Mouse (Mus musculus) heart, embryonic 15.5 days (tissue): Measurements from ENCODE around the gene Slc51a. TPM values are rescaled to one million over a fixed set of nuclear protein-coding genes. Genes with fewer than 3 reads are reported as not detected.
"Not testable (repeated sequence)": the region's sequence is repeated elsewhere in the genome, so short reads cannot be mapped to it uniquely, and the experiment has no call there.

Experiments
- ATAC-seq: fragments of 200-750 bp; cut with Nextera tagmentation; replicated peaks from 2 replicates; pipeline ENCODE4 v1.8.0; 2017; ENCODE audit warnings: low read depth, moderate TSS enrichment; ENCODE audit not compliant: insufficient number of reproducible peaks, insufficient read depth, low FRiP score
- H3K27ac ChIP-seq: fragments of 300-500 bp; sonication (generic); 2 replicates; pipeline ENCODE4 v1.5.1; 2015; ENCODE audit warnings: mild to moderate bottlenecking, inconsistent platforms
- H3K27me3 ChIP-seq: fragments of 300-500 bp; sonication (generic); 2 replicates; pipeline ENCODE4 v1.6.1; 2015; ENCODE audit warnings: inconsistent platforms
- H3K36me3 ChIP-seq: fragments of 300-500 bp; sonication (generic); 2 replicates; pipeline ENCODE4 v1.6.1; 2015; ENCODE audit warnings: mild to moderate bottlenecking, inconsistent platforms
- H3K4me1 ChIP-seq: fragments of 300-500 bp; sonication (generic); replicated peaks from 2 replicates; pipeline ENCODE4 v1.6.1; 2015; ENCODE audit warnings: inconsistent platforms
- H3K4me2 ChIP-seq: fragments of 300-500 bp; sonication (generic); 2 replicates; pipeline ENCODE4 v1.6.1; 2015; ENCODE audit warnings: inconsistent platforms, mild to moderate bottlenecking, moderate library complexity
- H3K4me3 ChIP-seq: fragments of 300-500 bp; sonication (generic); 2 replicates; pipeline ENCODE4 v1.5.1; 2015; ENCODE audit warnings: mild to moderate bottlenecking, inconsistent platforms
- H3K9ac ChIP-seq: fragments of 300-500 bp; sonication (generic); 2 replicates; pipeline ENCODE4 v1.6.1; 2015; ENCODE audit warnings: mild to moderate bottlenecking, inconsistent platforms
- H3K9me3 ChIP-seq: fragments of 300-500 bp; sonication (generic); replicated peaks from 2 replicates; pipeline ENCODE4 v1.6.1; 2016; ENCODE audit warnings: inconsistent platforms
- WGBS: fragments of 180-500 bp; shearing (Covaris S2); methylation state at CpG from one replicate; pipeline ENCODE4 v1.1.7; 2015; ENCODE audit warnings: mixed read lengths; 5-methylcytosine and 5-hydroxymethylcytosine counted together
- polyA plus RNA-seq: library from polyadenylated mRNA; unstranded; fragments of >200 nt; fragmentation: Nextera tagmentation; extraction: Ambion mirVana; gene quantifications from 2 replicates; pipeline ENCODE4 v1.2.1, GENCODE M21; 2015

Gene Slc51a
- polyA plus RNA-seq, 1 experiment from 2014 or later: 0.49 TPM

DNA sequence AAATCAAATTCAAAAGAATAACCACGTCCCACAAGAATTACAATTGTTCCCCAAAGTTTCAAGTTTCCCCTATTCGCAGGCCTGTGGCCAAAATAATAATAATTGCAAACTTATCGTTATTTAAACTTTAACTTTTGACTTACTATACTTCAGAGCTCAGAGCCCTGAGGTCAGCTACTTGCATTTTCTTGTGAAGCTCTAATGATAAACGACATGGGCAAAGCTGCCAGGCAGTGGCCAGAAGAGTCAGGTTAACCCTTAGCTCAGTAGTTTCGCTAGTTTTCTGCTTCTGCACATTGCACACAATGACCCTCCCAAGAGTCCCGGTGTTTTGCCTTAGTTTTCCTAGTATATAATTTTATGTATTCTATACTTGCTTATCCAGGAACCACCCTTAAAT is 6.7 kb upstream of the Slc51a start:
- not testable (repeated sequence) for H3K27ac ChIP-seq, H3K27me3 ChIP-seq, ATAC-seq, H3K4me3 ChIP-seq, H3K4me2 ChIP-seq, H3K9ac ChIP-seq, H3K9me3 ChIP-seq, H3K4me1 ChIP-seq, H3K36me3 ChIP-seq
- 67% methylated on average over 6 of the region's 6 CpGs for WGBS

DNA sequence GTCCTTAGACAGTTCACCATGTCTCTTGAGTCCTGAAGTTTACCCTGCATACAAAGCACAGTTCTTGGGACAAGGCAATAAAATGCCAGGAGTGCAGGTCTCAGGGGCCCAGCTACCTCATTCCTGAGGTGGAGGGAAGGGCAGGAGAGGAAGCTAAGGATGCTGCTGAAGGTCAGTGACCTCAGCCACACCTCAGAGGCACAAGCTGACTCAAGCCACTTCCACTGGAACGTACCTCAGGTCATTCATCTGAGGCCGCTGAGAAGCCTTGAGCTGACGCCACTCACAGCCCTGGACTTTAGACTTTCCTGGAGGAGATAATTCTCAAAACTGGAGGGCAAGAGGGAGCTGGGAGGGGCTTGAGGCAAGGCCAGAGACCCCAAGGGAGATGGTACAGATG is 1.3 kb upstream of the Slc51a start:
- no peak overlapping the region for H3K27ac ChIP-seq
- H3K9me3 ChIP-seq: no peaks in the 10 kb centered on the region
- H3K9ac ChIP-seq: no peak overlapping the region
- H3K4me3 ChIP-seq: no peak overlapping the region
- peaks cover 12% of the 10 kb centered on the region for H3K4me1 ChIP-seq
- ATAC-seq: no peak
- H3K27me3 ChIP-seq: peaks cover 10% of the 10 kb centered on the region
- H3K36me3 ChIP-seq: no peaks in the 10 kb centered on the region
- no peak overlapping the region for H3K4me2 ChIP-seq
- WGBS: 92% methylated on average over 3 of the region's 3 CpGs

DNA sequence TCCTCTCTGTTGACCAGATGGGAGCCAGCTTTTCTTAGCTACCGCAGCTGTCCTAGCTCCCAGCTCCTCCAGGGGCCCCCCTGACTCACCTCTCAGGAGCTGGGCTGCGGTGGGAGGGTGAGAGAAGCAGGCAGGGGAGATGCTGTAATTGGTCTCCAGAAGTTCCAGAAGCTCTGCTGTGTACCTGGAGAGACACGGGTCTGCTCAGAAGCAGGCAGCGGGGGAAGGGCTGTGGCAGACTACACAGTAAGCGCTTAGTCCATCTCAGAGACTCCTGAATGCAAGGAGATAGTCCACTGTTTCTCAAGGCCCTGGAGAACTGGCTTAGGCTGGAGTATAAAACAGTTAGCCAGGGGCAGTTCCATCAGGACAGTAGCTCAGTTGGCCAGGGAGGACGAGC is 1.6 kb downstream of the Slc51a start:
- no peak overlapping the region for H3K4me2 ChIP-seq
- H3K9me3 ChIP-seq: no peaks in the 10 kb centered on the region
- no peak overlapping the region for H3K9ac ChIP-seq
- ATAC-seq: no peak
- no peaks in the 10 kb centered on the region for H3K36me3 ChIP-seq
- H3K27ac ChIP-seq: no peak overlapping the region
- peaks cover 10% of the 10 kb centered on the region for H3K27me3 ChIP-seq
- H3K4me3 ChIP-seq: no peak overlapping the region
- H3K4me1 ChIP-seq: peaks cover 12% of the 10 kb centered on the region
- WGBS: 82% methylated on average over 6 of the region's 6 CpGs

DNA sequence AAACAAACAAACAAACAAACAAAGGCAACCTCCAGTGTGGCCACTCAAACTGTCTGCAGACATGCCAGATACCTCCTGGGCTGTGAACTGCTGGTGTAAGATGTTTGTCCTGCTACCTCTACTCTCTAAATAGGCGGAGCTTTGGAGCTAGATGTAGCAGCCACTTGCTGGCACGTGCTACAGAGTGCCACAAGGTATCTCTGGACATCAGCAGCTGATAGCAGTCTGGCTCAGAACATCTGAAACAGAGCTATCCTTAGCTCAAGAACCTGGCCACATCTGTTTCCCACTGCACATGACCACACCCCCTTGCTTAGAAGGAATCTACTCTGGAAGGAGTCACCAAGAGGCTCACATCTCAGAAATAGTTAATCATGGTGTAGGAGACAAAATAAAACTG is 2.5 kb downstream of the Slc51a start:
- Histone ChIP-seq H3K4me3 (no peak overlapping the region), H3K9ac (no peak overlapping the region), H3K4me1 (peaks cover 12% of the 10 kb centered on the region), H3K27ac (no peak overlapping the region), H3K9me3 (no peaks in the 10 kb centered on the region), H3K36me3 (no peaks in the 10 kb centered on the region), H3K4me2 (no peak overlapping the region), H3K27me3 (peaks cover 10% of the 10 kb centered on the region)
- WGBS: 60% methylated on average over 2 of the region's 2 CpGs
- no peak for ATAC-seq

DNA sequence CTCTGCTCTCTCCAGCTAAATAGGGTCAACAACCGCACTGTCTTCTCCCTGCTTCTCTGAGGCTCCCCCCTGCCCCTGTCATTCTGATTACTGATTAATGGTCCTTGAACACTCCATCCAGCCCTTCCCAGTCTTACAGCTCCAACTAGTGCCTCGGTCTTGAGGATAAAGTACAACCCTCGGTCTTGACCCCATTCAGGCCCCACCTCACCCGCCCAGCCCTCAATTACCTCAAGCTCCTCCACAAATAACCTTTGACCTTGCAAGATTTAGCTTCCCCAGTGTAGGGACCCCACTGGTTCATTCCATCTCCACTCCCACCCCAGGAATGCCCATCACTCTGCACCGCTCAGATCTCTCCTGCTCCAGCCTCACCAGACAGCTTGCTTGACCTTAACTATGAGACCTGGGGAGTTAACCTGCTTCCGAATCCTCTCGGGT is 3.2 kb downstream of the Slc51a start:
- no peak overlapping the region for H3K4me3 ChIP-seq
- H3K27ac ChIP-seq: no peak overlapping the region
- H3K9me3 ChIP-seq: no peaks in the 10 kb centered on the region
- H3K36me3 ChIP-seq: no peaks in the 10 kb centered on the region
- H3K4me1 ChIP-seq: peaks cover 12% of the 10 kb centered on the region
- H3K9ac ChIP-seq: no peak overlapping the region
- H3K27me3 ChIP-seq: peaks cover 10% of the 10 kb centered on the region
- 54% methylated on average over 7 of the region's 7 CpGs for WGBS
- H3K4me2 ChIP-seq: no peak overlapping the region
- ATAC-seq: no peak

DNA sequence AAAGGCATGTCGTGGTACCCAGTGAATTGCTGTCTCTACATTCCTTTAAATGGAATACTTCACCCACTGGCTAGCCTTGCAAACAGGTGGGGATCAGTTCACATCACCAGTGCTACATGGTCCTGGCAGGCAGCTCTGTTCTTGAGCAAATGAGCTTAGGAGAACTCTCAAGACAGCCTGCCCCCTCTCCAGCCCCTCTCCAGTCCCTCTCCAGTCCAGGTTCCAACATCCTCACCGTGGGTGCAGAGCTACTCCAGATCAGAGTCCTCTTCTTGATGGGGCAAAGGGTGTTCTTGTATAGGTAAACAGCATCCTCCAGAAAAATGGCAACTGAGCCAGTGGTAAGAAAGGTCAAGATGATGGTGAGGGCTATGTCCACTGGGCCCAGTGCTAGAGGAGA is 8.3 kb downstream of the Slc51a start:
- H3K4me3 ChIP-seq: no peak overlapping the region
- no peaks in the 10 kb centered on the region for H3K36me3 ChIP-seq
- no peaks in the 10 kb centered on the region for H3K9me3 ChIP-seq
- no peak overlapping the region for H3K27ac ChIP-seq
- peaks cover 12% of the 10 kb centered on the region for H3K4me1 ChIP-seq
- H3K9ac ChIP-seq: no peak overlapping the region
- H3K27me3 ChIP-seq: 0 out of 2 replicates have a peak, but pooled peaks cover 3% of the 10 kb centered on the region
- no peak overlapping the region for H3K4me2 ChIP-seq
- 54% methylated on average over 2 of the region's 2 CpGs for WGBS
- no peak for ATAC-seq

DNA sequence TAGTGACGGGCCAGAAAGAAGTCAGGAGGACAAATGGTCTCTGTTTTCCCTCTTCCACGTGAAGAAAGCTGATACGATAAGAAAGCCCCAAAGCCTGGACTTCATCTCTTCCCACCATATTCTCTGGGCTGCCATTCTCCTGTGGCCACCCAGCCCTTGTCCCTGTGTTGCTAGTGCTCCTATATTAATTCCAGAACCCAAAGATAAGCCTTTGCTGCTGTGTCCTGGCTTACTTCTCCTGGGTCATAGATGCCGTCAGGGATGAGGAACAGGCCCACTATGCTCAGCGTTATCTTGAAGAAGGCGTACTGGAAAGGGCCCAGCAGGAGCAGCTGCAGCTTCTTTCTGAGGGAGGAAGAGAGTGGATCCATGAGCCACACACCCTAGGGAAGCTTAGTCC is 10.4 kb downstream of the Slc51a start:
- Histone ChIP-seq H3K27me3 (0 out of 2 replicates have a peak, but pooled peaks cover 3% of the 10 kb centered on the region), H3K27ac (no peak overlapping the region)

DNA sequence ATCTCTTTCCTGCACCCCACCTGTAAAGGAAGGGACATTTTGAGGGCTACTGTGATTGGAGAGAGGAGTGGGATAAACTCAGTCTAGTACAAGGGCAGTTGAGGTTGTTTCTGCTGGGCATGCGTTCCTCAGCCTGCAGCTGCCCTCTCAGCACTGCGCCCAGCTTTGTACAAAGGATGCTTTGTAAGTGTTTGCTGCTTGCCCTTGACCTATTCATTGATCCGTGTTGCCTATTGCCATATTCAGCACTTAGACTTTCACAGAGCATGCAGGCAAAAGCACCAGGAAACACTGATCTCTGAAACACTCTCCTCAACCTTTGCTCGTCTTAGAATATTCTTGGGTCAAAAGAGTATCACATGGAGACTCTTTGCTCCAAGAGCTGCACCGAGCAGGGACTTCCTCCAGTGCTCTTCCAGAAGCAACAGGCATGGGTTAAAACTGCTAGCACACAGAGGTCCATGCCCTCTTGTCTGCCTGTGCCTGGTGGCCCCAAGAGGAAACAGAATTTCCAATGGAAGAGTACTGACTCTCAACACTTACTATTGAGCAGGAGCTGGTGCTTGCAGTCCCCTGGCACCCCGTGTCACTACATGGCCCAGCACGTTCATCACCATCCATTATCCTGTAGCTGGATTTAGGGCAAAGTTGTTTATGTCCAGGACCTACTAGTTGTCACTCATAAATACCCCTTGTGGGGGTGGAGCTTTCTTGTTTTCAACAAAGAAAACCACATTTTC is 15.2 kb downstream of the Slc51a start:
- Histone ChIP-seq H3K4me1 (peaks cover 8% of the 10 kb centered on the region), H3K36me3 (peaks cover 45% of the 10 kb centered on the region), H3K4me3 (no peak overlapping the region), H3K27ac (no peak overlapping the region), H3K27me3 (no peaks in the 10 kb centered on the region), H3K4me2 (no peak overlapping the region), H3K9ac (no peak overlapping the region), H3K9me3 (no peaks in the 10 kb centered on the region)
- no peak for ATAC-seq
- WGBS: 89% methylated on average over 7 of the region's 7 CpGs

More for the DNA sequence above, 10.4 kb downstream of the Slc51a start:
- no peak overlapping the region for H3K4me3 ChIP-seq
- H3K36me3 ChIP-seq: peaks cover 10% of the 10 kb centered on the region; the same call in 1 of the 2 replicates
- H3K4me2 ChIP-seq: no peak overlapping the region
- WGBS: 32% methylated on average over 6 of the region's 6 CpGs
- H3K9ac ChIP-seq: no peak overlapping the region
- H3K9me3 ChIP-seq: no peaks in the 10 kb centered on the region
- ATAC-seq: peak; percentile 53
- H3K4me1 ChIP-seq: peaks cover 16% of the 10 kb centered on the region

DNA sequence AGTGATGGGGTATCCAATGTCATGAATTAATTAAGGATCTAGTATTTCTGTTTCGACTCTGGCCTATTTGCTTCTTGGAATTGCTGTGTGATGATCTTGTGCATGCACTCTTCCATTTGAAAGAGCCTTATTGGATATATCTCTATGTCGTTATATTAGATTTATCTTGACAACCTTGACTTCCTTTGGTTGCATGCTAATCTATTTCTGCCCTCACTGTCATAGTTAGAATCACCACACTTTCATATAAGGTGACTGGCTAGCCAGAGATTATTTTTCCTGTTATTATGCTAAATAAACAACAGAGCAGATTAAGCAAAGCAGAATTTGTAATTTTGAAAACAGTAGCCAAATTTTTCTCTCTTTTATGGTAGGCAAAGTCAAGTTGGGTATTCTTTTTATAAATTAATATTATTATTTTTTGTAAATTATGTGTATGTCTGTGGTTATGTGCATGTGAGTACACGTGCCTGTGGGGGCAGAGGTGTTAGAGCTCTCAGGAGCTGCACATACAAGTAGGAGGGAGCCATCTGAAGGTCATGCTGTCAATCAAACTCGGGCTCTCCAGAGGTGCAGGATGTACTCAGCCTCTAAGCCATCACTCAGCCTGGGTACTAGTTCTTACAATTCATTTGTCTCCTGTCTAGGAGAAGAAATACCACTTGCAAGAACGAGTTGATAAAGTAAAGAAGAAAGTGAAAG is 18.1 kb downstream of the Slc51a start:
- H3K9ac ChIP-seq: no peak overlapping the region
- WGBS: 68% methylated on average over 5 of the region's 5 CpGs
- no peak for ATAC-seq
- peaks cover 52% of the 10 kb centered on the region for H3K36me3 ChIP-seq
- no peak overlapping the region for H3K4me2 ChIP-seq
- 0 out of 2 replicates have a peak, but pooled peaks cover 4% of the 10 kb centered on the region for H3K4me1 ChIP-seq
- no peak overlapping the region for H3K27ac ChIP-seq
- H3K9me3 ChIP-seq: no peaks in the 10 kb centered on the region
- H3K4me3 ChIP-seq: no peak overlapping the region
- H3K27me3 ChIP-seq: no peaks in the 10 kb centered on the region

DNA sequence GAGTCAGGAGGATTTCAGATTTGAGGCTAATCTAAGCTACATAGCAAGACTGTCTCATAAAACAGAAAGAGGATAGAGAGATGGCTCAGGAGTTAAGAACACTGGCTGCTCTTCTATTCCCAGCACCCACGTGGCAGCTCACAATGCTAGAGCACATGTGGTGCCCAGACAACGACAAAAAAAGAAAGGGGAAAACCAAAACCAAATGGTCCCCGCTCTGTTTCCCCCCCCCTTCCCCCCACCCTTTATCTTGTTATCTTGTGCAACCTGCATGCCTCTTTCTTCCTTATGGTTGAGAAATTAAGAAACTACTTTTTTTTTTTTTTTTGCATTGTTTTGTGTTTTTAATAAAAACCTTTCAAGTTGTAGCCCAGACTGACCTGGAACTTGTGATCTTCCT is 19.2 kb downstream of the Slc51a start:
- Histone ChIP-seq H3K9me3 (no peaks in the 10 kb centered on the region), H3K4me2 (no peak overlapping the region), H3K4me1 (peaks cover 5% of the 10 kb centered on the region; the same call in 1 of the 2 replicates), H3K27me3 (no peaks in the 10 kb centered on the region), H3K27ac (no peak overlapping the region), H3K36me3 (peaks cover 51% of the 10 kb centered on the region), H3K4me3 (no peak overlapping the region), H3K9ac (no peak overlapping the region)
- ATAC-seq: no peak
- WGBS: 71% methylated on average over 3 of the region's 3 CpGs

DNA sequence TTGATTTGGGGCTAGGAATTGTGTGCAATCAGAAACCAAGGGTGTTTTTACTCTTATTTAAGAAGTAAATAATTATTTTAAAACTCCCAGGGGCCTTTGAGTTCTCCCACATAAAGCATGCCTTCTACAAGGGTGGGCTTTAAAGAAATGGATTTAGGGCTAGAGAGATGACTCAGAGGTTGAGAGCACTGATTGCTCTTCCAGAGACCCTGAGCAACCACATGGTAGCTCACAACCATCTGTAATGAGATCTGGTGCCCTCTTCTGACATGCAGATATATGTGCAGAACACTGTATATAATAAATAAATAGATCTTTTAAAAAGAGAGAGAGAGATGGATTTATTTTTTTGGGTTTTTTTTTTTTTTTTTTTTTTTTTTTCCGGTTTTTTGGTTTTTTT is 22.8 kb downstream of the Slc51a start:
- Histone ChIP-seq H3K36me3 (peaks cover 31% of the 10 kb centered on the region), H3K4me2 (no peak overlapping the region), H3K9me3 (no peaks in the 10 kb centered on the region), H3K9ac (no peak overlapping the region), H3K27ac (no peak overlapping the region), H3K27me3 (no peaks in the 10 kb centered on the region), H3K4me3 (no peak overlapping the region), H3K4me1 (peaks cover 12% of the 10 kb centered on the region)
- WGBS: 0% methylated on average over 1 of the region's 1 CpGs
- no peak for ATAC-seq
